Mouse (Mus musculus) erythroblast, adult 5-6 weeks (primary cell): ENCODE results near the gene Olfr1499. TPM values are rescaled to one million over a fixed set of nuclear protein-coding genes. Genes with fewer than 3 reads are reported as not detected.
"Not testable (repeated sequence)": the region's sequence is repeated elsewhere in the genome, so short reads cannot be mapped to it uniquely, and the experiment has no call there.

Experiments used
- ATAC-seq: replicated peaks from 2 replicates; pipeline ENCODE4 v1.8.0; 2016; ENCODE audit warnings: moderate number of reproducible peaks, mild to moderate bottlenecking, moderate TSS enrichment, inconsistent platforms; ENCODE audit not compliant: poor library complexity, low FRiP score, severe bottlenecking
- total RNA-seq, 2 experiments: library from RNA; stranded (forward) in 1 of 2; stranded (reverse) in 1 of 2; fragments of 150-400 nt in 1 of 2; fragments of 200-764, 138-1000 nt in 1 of 2; gene quantifications; 2 replicates each; pipeline versions ENCODE4 v1.2.3 to v1.2.4; 2015 to 2017; ENCODE audit warnings: low replicate concordance in 2 of 2

Gene Olfr1499
- total RNA-seq (2015; ENCODE audit: low replicate concordance) (not detected in 2 replicates), total RNA-seq (2017; ENCODE audit: low replicate concordance) (0.51 TPM in 1 of 2 replicates, not detected in the other)

DNA sequence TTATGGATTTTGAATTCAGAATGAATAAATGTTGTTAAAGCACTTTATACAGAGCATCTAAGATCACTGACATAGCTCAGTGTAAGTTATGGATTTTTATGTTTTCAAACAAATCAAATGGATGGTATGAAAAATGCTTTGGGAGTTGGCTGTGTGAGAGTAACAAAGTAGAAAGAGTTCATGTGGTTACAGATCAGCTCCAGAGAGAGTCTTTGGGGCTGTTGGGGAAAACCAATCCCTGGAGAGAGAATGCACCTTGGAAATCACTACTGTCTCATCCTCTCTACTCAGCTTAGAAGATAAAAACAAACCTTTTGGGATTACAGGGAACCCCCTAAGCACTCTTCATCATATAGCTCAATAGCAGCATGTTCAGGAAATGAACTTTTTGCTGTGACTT is at the start of gene Olfr1499:
Gene Olfr1499, minus strand, starts transcription at position 101 of the 400 bp plus-strand sequence.
- no peak for ATAC-seq

GRCm38 (mm10) chr19:13861495-13861894 is 42.2 kb upstream of the Olfr1499 start, which contains the start of gene Olfr1502:
Olfr1502 (plus strand) TSS chr19:13861795.
- no peak for ATAC-seq

- not testable (repeated sequence) for ATAC-seq
Observed at GRCm38 (mm10) chr19:13850592-13850991, 31.3 kb upstream of the Olfr1499 start, which contains the start of gene Olfr1501. Olfr1501 (minus strand) TSS chr19:13850692.

DNA sequence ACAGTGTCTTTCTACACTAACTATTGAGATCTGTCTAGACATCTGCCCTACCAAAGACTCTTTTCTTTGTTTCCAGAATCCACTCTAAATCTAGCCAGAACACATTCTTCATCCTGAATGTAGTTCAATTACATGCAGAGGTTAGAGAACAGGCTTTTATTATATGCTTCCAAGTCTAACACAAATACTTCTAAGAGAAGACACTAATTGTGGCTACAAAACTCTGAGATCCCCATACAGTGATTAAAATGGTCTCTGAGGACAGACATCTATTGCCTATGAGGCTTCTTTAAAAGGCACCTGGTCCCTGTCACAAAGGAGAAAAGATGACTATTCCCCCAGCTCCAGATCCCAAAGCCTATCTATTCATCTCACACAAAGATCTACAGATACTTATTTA is 11.1 kb upstream of the Olfr1499 start, which contains the start of gene Olfr1500:
Gene Olfr1500, minus strand, starts transcription at position 101 of the 400 bp plus-strand sequence.
- no peak for ATAC-seq

DNA sequence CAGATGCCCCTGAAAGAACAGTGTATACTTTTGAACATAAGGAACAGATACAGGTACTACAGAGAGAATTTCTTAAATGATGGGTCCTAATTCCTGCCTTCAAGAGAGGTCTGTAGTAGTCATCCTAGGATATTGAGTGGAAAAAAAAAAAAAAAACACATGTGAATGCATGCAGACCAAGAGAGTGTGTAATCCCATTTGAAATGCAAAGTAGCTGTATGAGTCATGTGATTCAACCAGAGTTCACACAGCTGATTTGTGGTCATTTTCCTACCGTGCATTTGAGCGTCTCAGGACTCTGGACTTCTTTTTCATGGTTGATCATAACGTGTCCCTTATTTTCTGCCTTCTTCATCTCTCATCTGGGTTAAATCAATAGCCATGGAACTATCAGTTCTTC is 9.2 kb upstream of the Olfr1499 start:
- ATAC-seq = no peak

GRCm38 (mm10) chr19:13820847-13821246 is 1.6 kb upstream of the Olfr1499 start:
- no peak for ATAC-seq

- ATAC-seq = no peak
Observed at GRCm38 (mm10) chr19:13818827-13819226, 420 bp downstream of the Olfr1499 start.

GRCm38 (mm10) chr19:13812823-13813222 is 6.4 kb downstream of the Olfr1499 start:
- ATAC-seq = no peak

DNA sequence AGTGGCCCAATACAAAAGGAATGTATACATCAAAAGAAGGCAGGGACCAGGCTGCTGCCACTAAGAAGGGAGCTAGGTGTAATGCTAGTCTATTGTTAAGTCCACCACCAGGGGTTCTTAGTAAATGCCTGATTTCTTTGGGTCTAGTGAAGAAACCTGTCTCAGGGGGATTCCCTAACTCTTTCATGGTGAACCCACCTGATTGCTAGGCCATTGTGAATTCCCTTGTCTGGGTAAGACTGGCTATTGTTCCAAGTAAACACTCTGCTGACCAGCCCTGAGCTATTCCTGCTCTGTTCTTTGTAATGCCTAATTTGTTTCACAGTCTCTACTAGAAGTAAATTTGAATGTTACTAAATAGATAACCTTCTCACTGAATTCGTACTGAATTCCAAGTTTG is 13.8 kb downstream of the Olfr1499 start:
- not testable (repeated sequence) for ATAC-seq

DNA sequence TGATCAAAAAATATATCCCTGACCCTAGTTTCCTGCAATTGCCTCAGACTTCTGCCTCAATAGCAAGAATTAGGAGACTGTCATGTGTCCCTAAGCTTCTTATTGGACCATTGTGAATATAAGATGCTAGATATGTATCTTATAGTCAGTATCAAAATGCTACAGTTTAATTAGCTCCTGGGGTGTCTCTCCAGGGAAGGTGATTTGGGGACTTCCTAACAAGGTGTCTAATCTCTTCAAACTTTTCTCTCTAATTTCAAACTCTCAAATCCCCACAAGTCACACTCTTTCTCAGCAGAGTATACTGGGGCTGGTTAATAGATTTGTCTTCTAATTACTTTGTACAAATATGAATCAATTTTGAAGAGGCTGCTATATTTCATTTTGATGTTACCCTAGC is 21.1 kb downstream of the Olfr1499 start, which contains the start of gene Olfr1497:
Gene Olfr1497, minus strand, starts transcription at position 101 of the 400 bp plus-strand sequence.
- no peak for ATAC-seq

DNA sequence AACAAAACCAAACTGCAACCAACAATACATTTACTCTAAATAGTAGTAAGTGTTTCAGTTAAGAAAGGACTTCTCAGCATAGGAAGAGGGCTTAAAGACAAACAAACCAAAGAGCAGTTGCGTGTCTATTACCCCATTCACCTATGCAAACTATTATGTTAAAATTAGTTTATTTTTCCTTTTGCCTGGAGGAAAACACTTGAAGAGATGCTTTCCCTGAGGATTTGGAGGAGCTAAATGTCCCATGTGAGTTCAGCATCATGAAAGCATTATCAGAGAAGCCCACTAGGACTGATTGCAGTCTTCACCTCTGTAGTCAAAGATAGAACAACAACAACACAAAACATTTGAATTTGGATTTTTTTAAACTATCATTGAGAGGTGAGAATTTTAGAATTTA is 41.7 kb downstream of the Olfr1499 start, which contains the start of gene Olfr1496:
Gene Olfr1496, plus strand, starts transcription at position 301 of the 400 bp plus-strand sequence.
- no peak for ATAC-seq

DNA sequence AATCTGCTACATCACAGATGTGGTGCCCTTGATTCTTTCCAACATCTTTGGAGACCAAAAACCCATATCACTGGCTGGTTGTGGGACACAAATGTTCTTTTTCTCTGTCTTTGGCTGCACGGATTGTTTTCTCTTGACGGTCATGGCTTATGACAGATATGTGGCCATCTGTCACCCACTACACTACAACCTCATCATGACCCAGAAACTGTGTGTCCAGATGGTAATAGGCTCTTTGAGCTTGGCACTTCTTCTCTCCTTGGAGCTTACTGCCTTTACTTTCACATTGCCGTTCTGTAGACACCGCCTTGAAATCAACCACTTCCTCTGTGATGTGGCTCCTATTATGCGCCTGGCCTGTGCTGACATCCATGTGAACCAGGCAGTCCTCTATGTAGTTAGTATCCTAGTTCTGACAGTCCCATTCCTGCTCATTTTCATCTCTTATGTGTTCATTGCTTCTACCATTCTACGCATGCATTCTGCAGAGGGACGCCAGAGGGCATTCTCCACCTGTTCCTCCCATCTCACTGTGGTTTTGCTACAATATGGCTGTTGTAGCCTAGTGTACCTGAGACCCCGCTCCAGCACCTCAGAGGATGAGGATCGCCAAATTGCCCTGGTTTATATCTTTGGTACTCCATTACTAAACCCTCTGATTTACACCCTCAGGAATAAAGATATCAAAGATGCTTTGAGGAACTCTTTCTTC is 50.5 kb downstream of the Olfr1499 start:
- no peak for ATAC-seq

DNA sequence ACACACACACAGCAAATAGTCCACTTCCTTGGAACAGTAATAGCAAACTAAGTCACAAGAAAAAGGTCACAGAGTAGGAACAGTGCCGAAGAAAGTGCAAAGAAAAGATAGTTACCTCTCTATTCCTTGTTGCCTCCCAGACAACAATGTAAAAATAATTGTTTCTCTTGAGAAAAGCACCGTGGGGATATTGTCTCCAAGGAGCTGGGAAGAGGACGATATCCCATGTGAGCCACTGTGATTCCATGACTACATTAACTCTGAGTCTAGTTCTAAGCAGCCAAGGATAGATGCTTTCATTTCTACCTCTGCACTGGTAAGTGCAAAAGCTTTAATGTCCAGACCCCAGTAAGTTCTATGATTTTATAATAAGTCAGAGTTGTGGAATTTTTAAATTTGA is 54.9 kb downstream of the Olfr1499 start, which contains the start of gene Olfr1495:
Gene Olfr1495, plus strand, starts transcription at position 301 of the 400 bp plus-strand sequence.
- ATAC-seq = no peak

Other genes with a start within 250 kb of the Olfr1499 start
- not detected in 2 replicates for gene Olfr1484, start 235.9 kb downstream of the Olfr1499 start, total RNA-seq (2015; ENCODE audit: low replicate concordance)
- gene Olfr1484, start 235.9 kb downstream of the Olfr1499 start, total RNA-seq (2017; ENCODE audit: low replicate concordance) = not detected in 2 replicates
- not detected in 2 replicates for gene Olfr1487, start 202.1 kb downstream of the Olfr1499 start, total RNA-seq (2015; ENCODE audit: low replicate concordance)
- gene Olfr1487, start 202.1 kb downstream of the Olfr1499 start, total RNA-seq (2017; ENCODE audit: low replicate concordance) = not detected in 2 replicates
- gene Olfr1489, start 187.8 kb downstream of the Olfr1499 start, total RNA-seq (2015; ENCODE audit: low replicate concordance) = not detected in 2 replicates
- gene Olfr1489, start 187.8 kb downstream of the Olfr1499 start, total RNA-seq (2017; ENCODE audit: low replicate concordance) = not detected in 2 replicates
- not detected in 2 replicates for gene Olfr1490, start 168.4 kb downstream of the Olfr1499 start, total RNA-seq (2015; ENCODE audit: low replicate concordance)
- not detected in 2 replicates for gene Olfr1490, start 168.4 kb downstream of the Olfr1499 start, total RNA-seq (2017; ENCODE audit: low replicate concordance)
- gene Olfr1491, start 122.2 kb downstream of the Olfr1499 start, total RNA-seq (2015; ENCODE audit: low replicate concordance) = not detected in 2 replicates
- gene Olfr1491, start 122.2 kb downstream of the Olfr1499 start, total RNA-seq (2017; ENCODE audit: low replicate concordance) = not detected in 2 replicates
- not detected in 2 replicates for gene Olfr1493-ps1, start 96.2 kb downstream of the Olfr1499 start, total RNA-seq (2015; ENCODE audit: low replicate concordance)
- 0.26 TPM in 1 of 2 replicates, not detected in the other for gene Olfr1493-ps1, start 96.2 kb downstream of the Olfr1499 start, total RNA-seq (2017; ENCODE audit: low replicate concordance)
- not detected in 2 replicates for gene Olfr1494, start 79.7 kb downstream of the Olfr1499 start, total RNA-seq (2015; ENCODE audit: low replicate concordance)
- not detected in 2 replicates for gene Olfr1494, start 79.7 kb downstream of the Olfr1499 start, total RNA-seq (2017; ENCODE audit: low replicate concordance)
- not detected in 2 replicates for gene Olfr1495, start 54.8 kb downstream of the Olfr1499 start, total RNA-seq (2015; ENCODE audit: low replicate concordance)
- gene Olfr1495, start 54.8 kb downstream of the Olfr1499 start, total RNA-seq (2017; ENCODE audit: low replicate concordance) = not detected in 2 replicates
- gene Olfr1496, start 41.6 kb downstream of the Olfr1499 start, total RNA-seq (2015; ENCODE audit: low replicate concordance) = not detected in 2 replicates
- 2.0 TPM in 1 of 2 replicates, not detected in the other for gene Olfr1496, start 41.6 kb downstream of the Olfr1499 start, total RNA-seq (2017; ENCODE audit: low replicate concordance)
- not detected in 2 replicates for gene Olfr1497, start 21.2 kb downstream of the Olfr1499 start, total RNA-seq (2015; ENCODE audit: low replicate concordance)
- gene Olfr1497, start 21.2 kb downstream of the Olfr1499 start, total RNA-seq (2017; ENCODE audit: low replicate concordance) = not detected in 2 replicates
- gene Olfr1500, start 11.0 kb upstream of the Olfr1499 start, total RNA-seq (2015; ENCODE audit: low replicate concordance) = not detected in 2 replicates
- gene Olfr1500, start 11.0 kb upstream of the Olfr1499 start, total RNA-seq (2017; ENCODE audit: low replicate concordance) = not detected in 2 replicates
- not detected in 2 replicates for gene Olfr1501, start 31.2 kb upstream of the Olfr1499 start, total RNA-seq (2015; ENCODE audit: low replicate concordance)
- gene Olfr1501, start 31.2 kb upstream of the Olfr1499 start, total RNA-seq (2017; ENCODE audit: low replicate concordance) = not detected in 2 replicates
- gene Olfr1502, start 42.3 kb upstream of the Olfr1499 start, total RNA-seq (2015; ENCODE audit: low replicate concordance) = not detected in 2 replicates
- gene Olfr1502, start 42.3 kb upstream of the Olfr1499 start, total RNA-seq (2017; ENCODE audit: low replicate concordance) = not detected in 2 replicates
- not detected in 2 replicates for gene Olfr1504, start 78.5 kb upstream of the Olfr1499 start, total RNA-seq (2015; ENCODE audit: low replicate concordance)
- gene Olfr1504, start 78.5 kb upstream of the Olfr1499 start, total RNA-seq (2017; ENCODE audit: low replicate concordance) = not detected in 2 replicates
- not detected in 2 replicates for gene Olfr1505, start 94.1 kb upstream of the Olfr1499 start, total RNA-seq (2015; ENCODE audit: low replicate concordance)
- not detected in 2 replicates for gene Olfr1505, start 94.1 kb upstream of the Olfr1499 start, total RNA-seq (2017; ENCODE audit: low replicate concordance)